Mouse (Mus musculus) kidney, adult 2 months (tissue): Measurements from ENCODE around the gene Pdzd2. TPM values are rescaled to one million over a fixed set of nuclear protein-coding genes. Genes with fewer than 3 reads are reported as not detected.

Source experiments
- DNase-seq: peaks from one replicate; pipeline ENCODE4 v3.0.0; 2021
- H3K27ac ChIP-seq: fragments of 200-500 bp; 2 replicates; pipeline ENCODE4 v1.5.1; 2012; ENCODE audit warnings: low read depth, low read length, control low read depth, inconsistent platforms; ENCODE audit not compliant: insufficient read depth
- H3K27me3 ChIP-seq: fragments of 200-500 bp; replicated peaks from 2 replicates; pipeline ENCODE4 v1.6.1; 2012; ENCODE audit warnings: mild to moderate bottlenecking, moderate library complexity, low read length, inconsistent platforms; ENCODE audit not compliant: control insufficient read depth, insufficient read depth
- H3K36me3 ChIP-seq: fragments of 200-500 bp; 2 replicates; pipeline ENCODE4 v1.6.1; 2012; ENCODE audit warnings: mild to moderate bottlenecking, moderate library complexity, low read length, inconsistent platforms; ENCODE audit not compliant: control insufficient read depth, insufficient read depth
- H3K4me1 ChIP-seq: fragments of 200-500 bp; 2 replicates; pipeline ENCODE4 v1.6.1; 2011; ENCODE audit warnings: low read length; ENCODE audit not compliant: control insufficient read depth, insufficient read depth
- H3K4me3 ChIP-seq: fragments of 200-500 bp; 2 replicates; pipeline ENCODE4 v1.5.1; 2011; ENCODE audit warnings: mild to moderate bottlenecking, low read depth, low read length, control low read depth; ENCODE audit not compliant: insufficient read depth
- CTCF ChIP-seq: fragments of 200-500 bp; conservative IDR thresholded peaks from 2 replicates; pipeline ENCODE4 v1.5.1; 2011; ENCODE audit warnings: low read depth, mild to moderate bottlenecking, control low read depth, low read length, moderate library complexity, mixed read lengths; ENCODE audit not compliant: insufficient read depth, insufficient read length
- POLR2A ChIP-seq: fragments of 200-500 bp; IDR thresholded peaks from one replicate; pipeline ENCODE4 v1.6.1; 2011; ENCODE audit warnings: low read depth, low read length, control low read depth
- WGBS: fragments of 180-500 bp; shearing (Covaris S2); methylation state at CpG from one replicate; pipeline ENCODE4 v1.1.7; 2018; 5-methylcytosine and 5-hydroxymethylcytosine counted together
- polyA plus RNA-seq: library from polyadenylated mRNA; depleted of rRNA; stranded (reverse); fragments of >200 nt; gene quantifications from 2 replicates; pipeline ENCODE4 v1.2.3, GENCODE M21; 2012

The Pdzd2 gene
- polyA plus RNA-seq, 1 experiment, result 16.5 TPM

DNA sequence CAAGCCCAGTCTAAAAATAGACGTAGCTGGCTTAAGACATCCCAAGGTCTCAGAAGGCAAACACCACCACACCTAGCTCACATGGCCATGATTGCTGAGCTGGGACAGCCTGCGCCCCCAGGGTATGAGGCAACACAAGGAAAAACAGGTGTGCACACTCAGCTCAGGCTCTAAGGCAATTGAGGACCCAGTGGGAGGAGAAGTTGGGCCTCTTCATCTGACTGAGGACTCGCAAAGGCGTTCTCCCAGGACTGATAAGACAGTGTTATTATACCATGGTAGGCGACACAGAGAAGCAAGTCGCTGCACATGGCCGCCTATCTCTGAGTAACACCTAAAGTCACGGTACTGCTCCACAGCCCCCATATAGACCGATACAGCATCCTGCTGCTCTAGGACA, 235.8 kb downstream of the Pdzd2 start:
- TF ChIP-seq POLR2A (no peak), CTCF (no peak)
- WGBS, result 86% methylated on average over 9 of the region's 9 CpGs
- Histone ChIP-seq H3K4me3 (no peak overlapping the region), H3K36me3 (no peaks in the 10 kb centered on the region), H3K27ac (no peak overlapping the region), H3K27me3 (no peaks in the 10 kb centered on the region), H3K4me1 (no peaks in the 10 kb centered on the region)
- no peak for DNase-seq

DNA sequence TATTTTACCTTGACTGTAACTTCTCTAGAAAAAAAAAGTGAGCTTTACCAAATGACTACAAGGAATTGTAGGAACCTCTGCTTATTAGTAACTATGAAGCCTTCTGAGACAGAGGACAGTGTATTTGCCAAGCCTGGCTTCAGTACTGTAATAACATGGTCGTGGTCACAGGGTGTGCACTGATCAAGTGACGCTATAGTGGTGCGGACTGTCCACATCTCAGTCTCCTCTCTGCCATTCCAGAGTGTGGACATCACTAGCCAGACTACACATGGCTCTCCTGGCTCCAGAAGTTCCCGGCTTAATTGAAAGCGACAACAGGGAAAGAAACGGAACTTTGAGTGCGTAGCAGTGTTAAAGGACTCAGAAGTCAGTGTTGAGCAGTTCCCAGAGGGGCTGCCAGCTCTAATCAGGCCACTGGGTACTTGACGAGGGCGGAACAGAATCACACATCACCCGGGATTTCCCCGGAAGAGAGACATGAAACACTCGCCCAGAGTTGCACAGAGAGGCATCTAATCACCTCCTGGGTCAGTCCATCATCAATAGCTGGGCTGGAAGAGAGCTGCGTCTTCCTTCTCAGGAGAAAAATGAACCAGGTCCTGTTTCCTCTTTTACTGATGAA, 237.7 kb downstream of the Pdzd2 start:
- no peak for TF ChIP-seq POLR2A
- DNase-seq, result no peak
- Histone ChIP-seq H3K4me3 (no peak overlapping the region), H3K36me3 (no peaks in the 10 kb centered on the region), H3K27me3 (no peaks in the 10 kb centered on the region), H3K27ac (no peak overlapping the region), H3K4me1 (no peaks in the 10 kb centered on the region)
- 62% methylated on average over 13 of the region's 13 CpGs for WGBS

DNA sequence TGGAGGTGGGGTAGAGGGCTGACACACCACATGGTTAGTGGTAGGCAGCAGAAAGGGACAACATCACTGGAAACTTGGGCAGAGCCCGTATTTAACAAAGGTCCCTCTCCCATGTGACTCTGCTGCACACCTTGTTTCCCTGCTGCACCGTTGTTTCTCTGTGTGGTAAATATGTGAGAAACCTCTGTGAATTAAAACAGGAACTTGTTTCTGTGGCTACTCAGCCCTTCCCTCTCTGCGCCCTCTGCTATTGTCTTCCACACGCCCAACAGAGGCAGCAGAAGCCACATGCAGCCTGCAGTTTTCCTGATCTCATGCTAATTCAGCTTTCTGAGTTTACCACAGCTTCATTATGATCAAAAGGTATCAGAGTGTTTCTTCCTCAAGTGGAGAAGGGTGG, 239.1 kb downstream of the Pdzd2 start:
- no peak for DNase-seq
- no peaks in the 10 kb centered on the region for H3K36me3 ChIP-seq
- no peak overlapping the region for H3K27ac ChIP-seq
- H3K27me3 ChIP-seq, result no peaks in the 10 kb centered on the region
- WGBS, result 76% methylated on average over 4 of the region's 4 CpGs
- no peak overlapping the region for H3K4me3 ChIP-seq
- H3K4me1 ChIP-seq, result no peaks in the 10 kb centered on the region
- no peak for TF ChIP-seq CTCF
- no peak for TF ChIP-seq POLR2A

DNA sequence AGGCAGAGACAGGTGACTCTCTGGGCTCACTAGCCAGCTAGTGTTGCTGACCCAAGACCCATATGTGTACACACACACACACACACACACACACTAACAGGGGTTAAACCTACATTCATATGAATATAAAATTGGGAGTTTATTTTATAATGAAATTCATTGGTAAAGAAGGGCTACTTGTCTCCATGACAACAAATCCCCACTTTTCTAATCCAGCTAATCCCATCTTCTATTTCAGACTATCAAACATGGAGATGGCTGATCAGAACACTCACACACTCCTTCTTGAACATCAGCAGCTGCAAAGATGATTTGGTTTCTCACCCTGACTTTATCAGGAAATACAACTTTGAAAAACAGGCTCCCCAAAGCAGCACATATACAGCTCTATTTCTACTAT, 245.6 kb downstream of the Pdzd2 start:
- no peak for TF ChIP-seq POLR2A
- TF ChIP-seq CTCF, result no peak
- DNase-seq, result no peak
- no peaks in the 10 kb centered on the region for H3K27me3 ChIP-seq
- no peak overlapping the region for H3K27ac ChIP-seq
- H3K4me3 ChIP-seq, result no peak overlapping the region
- peaks cover 3% of the 10 kb centered on the region; the same call in 1 of the 2 replicates for H3K4me1 ChIP-seq
- no peaks in the 10 kb centered on the region for H3K36me3 ChIP-seq

DNA sequence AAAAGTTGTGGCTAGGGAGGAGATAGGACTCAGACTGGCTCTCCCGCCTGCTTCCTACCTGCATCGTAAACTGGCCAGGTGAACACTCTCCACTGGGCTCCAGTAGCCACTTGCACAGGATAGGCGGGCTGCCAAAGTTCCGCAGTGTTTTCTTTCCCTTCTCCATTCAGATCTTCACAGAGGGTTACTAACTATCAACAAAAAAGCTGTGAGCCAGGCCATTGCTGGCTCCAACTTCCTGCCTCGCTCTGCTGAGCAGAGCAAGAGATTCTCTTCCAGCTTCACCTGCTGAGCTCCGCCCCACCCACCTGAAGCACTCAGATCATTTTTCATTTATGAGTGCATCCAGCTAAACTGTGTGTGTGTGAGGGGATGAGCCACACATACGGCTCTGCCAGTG, 246.5 kb downstream of the Pdzd2 start:
- Histone ChIP-seq H3K36me3 (no peaks in the 10 kb centered on the region), H3K4me3 (no peak overlapping the region), H3K4me1 (peaks cover 3% of the 10 kb centered on the region; the same call in 1 of the 2 replicates), H3K27me3 (no peaks in the 10 kb centered on the region), H3K27ac (no peak overlapping the region)
- TF ChIP-seq CTCF (no peak), POLR2A (no peak)
- peak; percentile 45 for DNase-seq
- 50% methylated on average over 7 of the region's 7 CpGs for WGBS

DNA sequence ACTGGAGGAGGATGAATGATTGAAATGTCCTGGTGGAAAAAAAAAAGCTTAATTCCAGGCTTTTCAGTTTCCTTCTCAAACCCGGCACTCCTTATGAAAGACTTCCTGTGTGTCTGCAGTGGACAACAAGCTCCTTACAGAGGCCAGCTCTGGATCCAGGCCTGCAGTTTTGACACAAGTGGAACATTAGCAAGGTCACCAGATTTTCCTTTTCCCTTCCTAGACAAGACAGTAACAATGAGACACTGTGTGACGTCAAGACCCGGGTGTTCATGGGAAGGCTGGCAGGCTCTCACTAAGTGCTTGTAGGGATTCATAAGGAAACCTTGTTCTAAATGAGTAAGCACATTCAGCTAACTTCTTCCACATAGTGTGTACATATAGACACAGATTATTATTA, 248.8 kb downstream of the Pdzd2 start:
- H3K4me3 ChIP-seq, result no peak overlapping the region
- 49% methylated on average over 3 of the region's 3 CpGs for WGBS
- H3K27me3 ChIP-seq, result no peaks in the 10 kb centered on the region
- H3K27ac ChIP-seq, result peak overlapping the region; percentile 58
- H3K4me1 ChIP-seq, result peaks cover 3% of the 10 kb centered on the region; the same call in 1 of the 2 replicates
- TF ChIP-seq POLR2A (no peak), CTCF (no peak)
- no peaks in the 10 kb centered on the region for H3K36me3 ChIP-seq
- peak; percentile 80 for DNase-seq

DNA sequence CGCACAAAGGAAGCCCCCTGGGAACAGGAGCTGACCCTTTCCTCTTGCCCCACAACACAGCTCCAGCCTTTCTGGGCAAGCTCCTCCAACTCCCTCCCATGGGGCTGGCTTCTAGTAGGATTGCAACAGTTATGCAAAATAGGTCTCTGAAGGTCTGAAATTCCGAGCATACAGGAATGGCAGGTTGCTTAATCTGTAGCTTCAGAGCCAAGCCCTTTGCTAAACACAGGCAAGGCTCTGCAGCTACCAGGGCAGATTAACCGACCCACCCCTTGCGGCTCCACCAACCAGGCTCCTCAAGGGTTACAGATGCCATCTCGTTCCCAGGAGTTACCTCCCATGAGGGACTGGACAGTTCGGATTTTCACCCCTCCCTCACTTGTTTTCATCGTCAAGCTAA, 249.2 kb downstream of the Pdzd2 start:
- peak; percentile 53 for DNase-seq
- H3K27me3 ChIP-seq, result no peaks in the 10 kb centered on the region
- H3K4me1 ChIP-seq, result peaks cover 3% of the 10 kb centered on the region; the same call in 1 of the 2 replicates
- H3K36me3 ChIP-seq, result no peaks in the 10 kb centered on the region
- 38% methylated on average over 7 of the region's 7 CpGs for WGBS
- TF ChIP-seq POLR2A (no peak), CTCF (no peak)
- no peak overlapping the region for H3K4me3 ChIP-seq
- H3K27ac ChIP-seq, result peak overlapping the region; percentile 46
